Mouse (Mus musculus): Measurements from ENCODE around the gene Sypl2.

Sypl2 gene

GRCm38 (mm10) chr3:108206731-108207375, 19.6 kb downstream of the Sypl2 start:
- DNase-seq (ENCODE audit: low read depth, low spot score): no peak

GRCm38 (mm10) chr3:108205601-108206000, 20.8 kb downstream of the Sypl2 start:
- no peak for DNase-seq (ENCODE audit: low read depth, low spot score)

- DNase-seq (ENCODE audit: low read depth, low spot score): no peak
Observed at GRCm38 (mm10) chr3:108204470-108204869, 22.0 kb downstream of the Sypl2 start.

- no peak for DNase-seq (ENCODE audit: low read depth, low spot score)
Observed at GRCm38 (mm10) chr3:108203621-108204325, 22.7 kb downstream of the Sypl2 start.

- DNase-seq (ENCODE audit: low read depth, low spot score): no peak
Observed at GRCm38 (mm10) chr3:108203212-108203611, 23.2 kb downstream of the Sypl2 start.

- DNase-seq (ENCODE audit: low read depth, low spot score): no peak
Observed at GRCm38 (mm10) chr3:108202506-108202905, 23.9 kb downstream of the Sypl2 start.

GRCm38 (mm10) chr3:108200329-108201323, 25.8 kb downstream of the Sypl2 start, which contains the start of gene Cyb561d1:
TSS of gene Cyb561d1 (minus strand) at chr3:108201212.
- no peak for DNase-seq (ENCODE audit: low read depth, low spot score)

- no peak for DNase-seq (ENCODE audit: low read depth, low spot score)
Observed at GRCm38 (mm10) chr3:108199231-108199630, 27.2 kb downstream of the Sypl2 start.

GRCm38 (mm10) chr3:108197066-108197497, 29.4 kb downstream of the Sypl2 start:
- DNase-seq (ENCODE audit: low read depth, low spot score): peak; percentile 84

GRCm38 (mm10) chr3:108195941-108196590, 30.4 kb downstream of the Sypl2 start:
- peak; percentile 77 for DNase-seq (ENCODE audit: low read depth, low spot score)

GRCm38 (mm10) chr3:108195287-108195686, 31.2 kb downstream of the Sypl2 start:
- DNase-seq (ENCODE audit: low read depth, low spot score): no peak

- DNase-seq (ENCODE audit: low read depth, low spot score): no peak
Observed at GRCm38 (mm10) chr3:108193686-108194085, 32.8 kb downstream of the Sypl2 start.

- no peak for DNase-seq (ENCODE audit: low read depth, low spot score)
Observed at GRCm38 (mm10) chr3:108189897-108190296, 36.6 kb downstream of the Sypl2 start.

- DNase-seq (ENCODE audit: low read depth, low spot score): no peak
Observed at GRCm38 (mm10) chr3:108188716-108189490, 37.5 kb downstream of the Sypl2 start.

- no peak for DNase-seq (ENCODE audit: low read depth, low spot score)
Observed at GRCm38 (mm10) chr3:108187111-108187795, 39.2 kb downstream of the Sypl2 start.

GRCm38 (mm10) chr3:108186098-108187047, 40.1 kb downstream of the Sypl2 start, which contains the start of gene Amigo1:
TSS of gene Amigo1 (plus strand) at chr3:108186335.
- DNase-seq (ENCODE audit: low read depth, low spot score): no peak

GRCm38 (mm10) chr3:108185460-108186097, 40.9 kb downstream of the Sypl2 start:
- no peak for DNase-seq (ENCODE audit: low read depth, low spot score)

- no peak for DNase-seq (ENCODE audit: low read depth, low spot score)
Observed at GRCm38 (mm10) chr3:108184742-108185141, 41.7 kb downstream of the Sypl2 start.
